Mouse (Mus musculus): ENCODE data around the gene Dnaja2.
A peak's percentile ranks its signal among the peaks of the same experiment; 100 is the strongest.

Gene Dnaja2

GRCm38 (mm10) chr8:85500955-85501685 lies 54.0 kb downstream of the Dnaja2 start:
- no peak for DNase-seq (ENCODE audit: low spot score in 2 of 2)

GRCm38 (mm10) chr8:85500460-85500859 lies 54.7 kb downstream of the Dnaja2 start:
- no peak for DNase-seq (ENCODE audit: low spot score in 2 of 2)

GRCm38 (mm10) chr8:85498577-85498976 lies 56.6 kb downstream of the Dnaja2 start:
- DNase-seq (ENCODE audit: low spot score in 2 of 2), result no peak

GRCm38 (mm10) chr8:85496778-85497177 lies 58.4 kb downstream of the Dnaja2 start:
- no peak for DNase-seq (ENCODE audit: low spot score in 2 of 2)

DNA sequence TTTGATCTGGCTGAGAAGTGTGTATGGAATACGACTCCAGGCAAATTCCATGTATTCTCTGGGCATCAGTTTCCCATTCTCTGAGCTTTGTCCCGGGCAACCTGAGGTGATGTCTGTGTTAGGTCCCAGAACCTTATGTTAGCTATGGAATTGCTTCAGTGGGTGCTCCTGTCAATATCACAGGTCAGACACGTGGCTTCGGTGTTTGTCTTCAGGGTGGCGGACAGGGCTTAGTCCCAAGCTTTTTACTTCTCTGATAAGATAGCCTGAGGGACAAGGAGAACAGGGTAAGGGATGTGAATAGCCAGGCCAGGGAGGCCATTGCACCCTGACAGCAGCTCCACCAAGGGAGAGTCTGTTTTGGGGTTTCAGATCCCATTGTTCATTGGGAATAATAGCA lies 59.0 kb downstream of the Dnaja2 start:
- no peak for DNase-seq (ENCODE audit: low spot score in 2 of 2)

GRCm38 (mm10) chr8:85492940-85493931 lies 61.9 kb downstream of the Dnaja2 start:
- DNase-seq (ENCODE audit: low spot score in 2 of 2), result peak; percentile 9 to 15

- peak; percentile 72 to 77 for DNase-seq (ENCODE audit: low spot score in 2 of 2)
Measured at GRCm38 (mm10) chr8:85492125-85492875, 62.8 kb downstream of the Dnaja2 start, which contains the start of gene Gpt2. Gene Gpt2 (plus strand): TSS chr8:85492576.

GRCm38 (mm10) chr8:85489546-85489945 lies 65.6 kb downstream of the Dnaja2 start:
- DNase-seq (ENCODE audit: low spot score in 2 of 2), result no peak

GRCm38 (mm10) chr8:85488631-85489030 lies 66.5 kb downstream of the Dnaja2 start:
- DNase-seq (ENCODE audit: low spot score in 2 of 2), result no peak

GRCm38 (mm10) chr8:85487906-85488620 lies 67.1 kb downstream of the Dnaja2 start:
- no peak for DNase-seq (ENCODE audit: low spot score in 2 of 2)
